Mouse (Mus musculus): ENCODE data around the gene Prkce.

GRCm38 (mm10) chr17:86319967-86320602 lies 152.5 kb downstream of the Prkce start:
- TF ChIP-seq POLR2A (IDR thresholded peaks at IDR 0.05; ENCODE audit: low read depth, low read length) (no peak), CTCF (IDR thresholded peaks at IDR 0.05; ENCODE audit: extremely low read depth, insufficient read length, insufficient replicate concordance, low read depth, low read length) (no peak)

Measured in small intestine, adult 2 months (tissue).